Mouse (Mus musculus): Measurements from ENCODE around the gene Xpnpep3.
A peak's percentile ranks its signal among the peaks of the same experiment; 100 is the strongest.

The Xpnpep3 gene

DNA sequence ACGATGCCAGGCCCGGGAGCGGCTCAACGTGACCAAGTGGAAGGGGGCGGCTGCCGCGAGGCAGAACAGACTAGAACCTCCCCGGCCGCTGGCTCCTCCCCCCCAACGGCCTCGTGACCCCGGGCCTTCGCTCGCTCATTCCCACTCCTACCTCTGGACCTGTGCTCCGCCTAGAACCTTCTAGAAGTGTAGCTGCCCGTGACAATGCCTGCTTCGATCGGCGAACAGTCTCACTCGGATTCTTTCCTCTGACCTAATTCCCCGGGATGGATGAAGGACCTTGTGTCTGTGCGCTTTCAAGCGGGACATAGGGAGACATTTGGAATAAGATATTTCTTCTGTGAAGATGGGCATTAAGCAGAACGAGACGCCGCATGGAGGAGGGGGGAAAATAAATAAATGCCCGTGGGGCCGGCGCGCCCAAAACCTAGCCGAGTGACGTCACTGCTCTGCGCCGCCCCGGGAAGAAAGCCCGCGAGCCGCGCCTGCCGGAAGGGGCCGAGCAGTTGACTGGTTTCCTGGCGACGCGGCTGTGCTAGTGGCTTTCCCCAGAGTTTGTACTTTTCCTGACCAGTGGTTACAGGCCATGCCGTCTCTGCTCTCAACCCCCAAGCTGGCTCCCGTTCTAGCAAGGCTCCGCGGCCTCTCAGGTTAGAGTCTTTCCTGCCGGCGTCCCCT is at the start of gene Xpnpep3, which contains the start of gene St13:
Gene Xpnpep3 (plus strand): TSS at position 501 of the 678 bp plus-strand sequence.
Gene St13 (minus strand): TSS at position 440 of the 678 bp plus-strand sequence.
- DNase-seq (ENCODE audit: low spot score), result peak; percentile 97

DNA sequence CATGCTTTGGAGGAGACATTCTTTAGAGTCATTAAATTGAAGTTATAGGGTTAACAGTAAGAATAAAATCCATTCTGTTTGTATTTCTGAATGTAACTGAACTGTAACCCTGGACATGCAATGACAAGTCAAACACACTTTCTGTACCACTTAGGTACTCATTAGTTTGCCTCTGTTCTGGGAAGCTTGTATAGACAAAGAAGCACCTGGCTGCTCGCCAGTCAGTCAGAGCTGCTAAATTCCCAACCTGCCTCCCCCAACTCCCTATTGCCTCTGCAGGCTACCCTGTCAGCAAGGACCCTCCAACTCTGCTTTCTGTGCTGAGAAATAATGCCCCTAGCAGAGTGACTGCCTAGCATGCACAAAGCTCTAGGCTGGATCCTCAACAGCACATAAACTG is 49.5 kb upstream of the Xpnpep3 start:
- DNase-seq (ENCODE audit: low spot score), result no peak

GRCm38 (mm10) chr15:81352638-81353037 is 47.3 kb upstream of the Xpnpep3 start:
- DNase-seq (ENCODE audit: low spot score), result no peak

GRCm38 (mm10) chr15:81355146-81355761 is 44.7 kb upstream of the Xpnpep3 start:
- peak; percentile 32 for DNase-seq (ENCODE audit: low spot score)

DNA sequence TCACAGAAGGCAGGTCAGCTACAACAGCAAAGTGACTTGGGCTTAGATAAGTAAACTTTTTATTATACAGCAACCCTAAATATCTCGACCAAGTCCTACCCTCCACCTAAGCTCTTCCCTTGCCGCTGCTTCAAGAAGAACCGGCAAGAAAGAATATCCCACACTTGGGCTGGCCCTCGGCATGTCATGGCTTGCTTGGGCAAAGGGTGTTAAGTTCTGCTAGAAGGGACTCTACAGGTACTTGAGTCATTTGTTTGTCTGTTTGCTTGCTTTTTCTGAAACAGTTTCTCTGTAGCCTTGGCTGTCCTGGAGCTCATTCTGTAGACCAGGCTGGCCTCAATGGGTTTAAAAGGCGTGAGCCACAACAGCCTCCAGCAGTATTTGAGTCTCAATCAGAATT is 43.0 kb upstream of the Xpnpep3 start:
- no peak for DNase-seq (ENCODE audit: low spot score)

DNA sequence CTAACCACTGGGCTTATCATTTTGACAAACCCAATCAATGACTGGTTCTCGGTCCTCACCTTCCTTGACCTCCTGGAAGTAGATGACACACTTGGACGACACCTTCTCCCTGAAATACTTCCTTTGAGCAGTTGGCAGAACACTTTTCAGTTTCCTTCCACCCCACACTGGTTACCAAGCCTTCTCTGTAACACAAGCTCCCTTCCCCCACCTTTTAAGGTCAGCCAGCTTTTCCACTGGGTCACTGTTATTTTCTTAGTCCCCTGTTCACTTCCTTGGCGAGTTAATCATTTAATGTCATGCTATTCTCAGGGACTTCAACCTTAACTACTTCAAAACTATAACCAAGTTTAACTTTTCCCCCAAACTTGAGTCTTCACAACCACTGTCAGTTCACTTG is 41.0 kb upstream of the Xpnpep3 start:
- DNase-seq (ENCODE audit: low spot score), result no peak

GRCm38 (mm10) chr15:81359421-81359820 is 40.5 kb upstream of the Xpnpep3 start:
- no peak for DNase-seq (ENCODE audit: low spot score)

DNA sequence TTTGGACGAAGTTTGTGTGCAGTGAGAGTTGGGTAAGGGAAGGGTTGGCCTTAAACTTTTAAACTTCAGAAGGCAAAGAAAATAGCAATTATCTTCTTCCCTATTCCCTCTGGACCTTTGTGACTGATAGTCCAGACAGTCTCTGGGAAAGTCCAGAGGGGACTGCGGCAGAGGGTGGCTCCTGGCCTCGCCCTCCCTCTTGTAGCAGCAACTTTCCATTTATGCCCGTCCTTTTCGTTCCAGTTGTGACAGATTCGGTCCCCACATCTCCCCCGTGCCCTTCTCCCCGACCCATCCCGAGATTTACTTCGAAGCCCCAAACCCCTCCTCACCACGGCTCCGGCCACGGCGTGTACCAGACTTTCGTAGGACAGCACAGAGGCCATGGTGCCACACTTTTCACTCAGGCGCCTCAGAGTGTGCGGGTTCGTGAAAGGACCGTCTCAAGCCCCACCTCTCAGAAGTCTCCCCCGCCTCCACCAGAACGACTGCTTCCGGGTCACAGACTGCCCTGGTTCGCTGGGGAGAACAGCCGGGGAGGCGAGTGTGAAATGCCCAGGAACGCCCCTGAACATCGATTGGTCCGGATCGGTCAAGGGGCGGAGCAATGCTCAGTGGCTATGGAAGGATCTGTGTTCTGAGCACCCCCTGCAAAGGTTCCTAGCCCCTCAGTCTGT is 39.5 kb upstream of the Xpnpep3 start, which contains the start of gene Slc25a17:
Gene Slc25a17 (minus strand): TSS at position 468 of the 677 bp plus-strand sequence.
- peak; percentile 98 for DNase-seq (ENCODE audit: low spot score)

- DNase-seq (ENCODE audit: low spot score), result peak; percentile 18
Observed at GRCm38 (mm10) chr15:81361022-81361404, 38.9 kb upstream of the Xpnpep3 start.

DNA sequence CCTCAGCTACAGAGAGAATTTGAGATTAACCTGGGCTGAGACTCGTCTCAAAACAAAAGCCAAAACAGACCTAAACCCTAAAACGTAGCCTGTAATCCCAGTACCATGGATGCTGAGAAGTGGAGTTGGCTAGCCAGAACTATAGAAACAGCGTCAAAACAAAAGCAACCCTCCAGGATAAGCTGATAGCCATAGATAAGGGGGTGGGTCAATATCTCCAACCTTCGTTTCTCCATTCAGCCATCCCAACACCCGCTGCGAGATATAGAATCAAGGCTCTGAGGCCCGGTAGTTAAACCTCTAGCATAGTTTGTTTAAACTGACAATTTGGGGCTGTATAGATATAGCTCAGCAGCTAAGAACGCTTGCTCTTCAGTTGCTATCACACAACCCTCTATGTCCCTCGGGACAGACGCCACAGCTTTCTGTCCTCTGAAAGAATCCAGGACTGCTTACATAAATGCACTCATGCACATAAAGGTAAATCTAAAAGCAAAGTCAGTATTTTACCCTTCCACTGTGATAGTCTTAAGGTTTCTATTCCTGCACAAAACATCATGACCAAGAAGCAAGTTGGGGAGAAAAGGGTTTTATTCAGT is 38.4 kb upstream of the Xpnpep3 start:
- DNase-seq (ENCODE audit: low spot score), result no peak

GRCm38 (mm10) chr15:81362501-81362900 is 37.4 kb upstream of the Xpnpep3 start:
- DNase-seq (ENCODE audit: low spot score), result no peak

DNA sequence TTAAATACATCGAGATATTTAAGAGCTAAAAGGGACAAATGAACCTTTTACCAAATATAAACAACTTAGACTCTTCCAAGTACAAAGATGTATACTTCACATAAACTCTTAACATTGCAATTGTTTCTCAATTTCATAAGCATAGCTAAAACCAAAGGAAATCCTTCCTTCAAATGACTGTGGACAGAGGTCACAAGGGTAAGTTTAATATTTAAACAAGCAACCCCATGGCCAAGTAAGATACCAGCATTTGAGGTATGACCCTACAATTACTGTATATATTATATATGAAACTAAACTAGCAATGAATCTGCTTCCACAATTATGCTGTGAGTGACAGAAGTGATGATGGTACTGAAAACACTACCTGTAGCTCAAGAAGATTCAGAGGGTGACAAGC is 35.7 kb upstream of the Xpnpep3 start:
- no peak for DNase-seq (ENCODE audit: low spot score)

GRCm38 (mm10) chr15:81365246-81365645 is 34.7 kb upstream of the Xpnpep3 start:
- DNase-seq (ENCODE audit: low spot score), result no peak

- no peak for DNase-seq (ENCODE audit: low spot score)
Observed at GRCm38 (mm10) chr15:81366241-81366640, 33.7 kb upstream of the Xpnpep3 start.

- no peak for DNase-seq (ENCODE audit: low spot score)
Observed at GRCm38 (mm10) chr15:81368601-81369000, 31.3 kb upstream of the Xpnpep3 start.

GRCm38 (mm10) chr15:81370356-81370755 is 29.6 kb upstream of the Xpnpep3 start:
- no peak for DNase-seq (ENCODE audit: low spot score)

DNA sequence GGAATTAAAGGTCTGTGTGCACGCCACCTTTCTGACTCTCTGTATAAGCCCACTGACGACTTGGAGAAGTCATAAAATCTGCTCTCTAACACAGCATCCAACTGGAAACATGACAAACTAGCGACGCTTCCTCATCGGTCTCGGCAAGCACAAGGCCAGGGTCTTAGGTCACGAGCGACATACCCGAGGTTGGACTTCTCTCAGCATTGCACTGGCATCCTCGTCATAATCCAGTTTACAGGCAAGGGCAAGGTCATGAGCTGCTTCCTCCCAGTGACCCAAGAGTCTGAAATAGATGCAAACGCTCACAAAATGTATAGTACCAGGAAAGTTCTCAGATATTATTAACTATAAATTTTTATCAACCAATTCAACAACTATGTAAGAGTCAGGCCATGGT is 25.3 kb upstream of the Xpnpep3 start:
- no peak for DNase-seq (ENCODE audit: low spot score)

- no peak for DNase-seq (ENCODE audit: low spot score)
Observed at GRCm38 (mm10) chr15:81378845-81379244, 21.1 kb upstream of the Xpnpep3 start.

DNA sequence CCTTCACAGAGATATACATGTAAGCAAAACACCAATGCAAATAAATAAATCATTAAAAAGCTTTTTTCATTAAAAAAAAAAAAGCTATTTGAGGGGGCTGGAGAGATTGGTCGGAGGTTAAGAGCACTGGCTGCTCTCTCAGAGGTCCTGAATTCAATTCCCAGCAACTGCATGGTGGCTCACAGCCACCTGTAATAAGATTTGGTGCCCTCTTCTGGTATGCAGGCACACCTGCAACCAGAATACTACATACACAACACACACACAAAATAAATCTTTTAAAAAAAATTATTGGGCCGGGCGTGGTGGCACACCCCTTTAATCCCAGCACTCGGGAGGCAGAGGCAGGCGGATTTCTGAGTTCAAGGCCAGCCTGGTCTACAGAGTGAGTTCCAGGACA is 13.6 kb upstream of the Xpnpep3 start:
- no peak for DNase-seq (ENCODE audit: low spot score)

GRCm38 (mm10) chr15:81392997-81393396 is 6.9 kb upstream of the Xpnpep3 start:
- DNase-seq (ENCODE audit: low spot score), result peak; percentile 28

DNA sequence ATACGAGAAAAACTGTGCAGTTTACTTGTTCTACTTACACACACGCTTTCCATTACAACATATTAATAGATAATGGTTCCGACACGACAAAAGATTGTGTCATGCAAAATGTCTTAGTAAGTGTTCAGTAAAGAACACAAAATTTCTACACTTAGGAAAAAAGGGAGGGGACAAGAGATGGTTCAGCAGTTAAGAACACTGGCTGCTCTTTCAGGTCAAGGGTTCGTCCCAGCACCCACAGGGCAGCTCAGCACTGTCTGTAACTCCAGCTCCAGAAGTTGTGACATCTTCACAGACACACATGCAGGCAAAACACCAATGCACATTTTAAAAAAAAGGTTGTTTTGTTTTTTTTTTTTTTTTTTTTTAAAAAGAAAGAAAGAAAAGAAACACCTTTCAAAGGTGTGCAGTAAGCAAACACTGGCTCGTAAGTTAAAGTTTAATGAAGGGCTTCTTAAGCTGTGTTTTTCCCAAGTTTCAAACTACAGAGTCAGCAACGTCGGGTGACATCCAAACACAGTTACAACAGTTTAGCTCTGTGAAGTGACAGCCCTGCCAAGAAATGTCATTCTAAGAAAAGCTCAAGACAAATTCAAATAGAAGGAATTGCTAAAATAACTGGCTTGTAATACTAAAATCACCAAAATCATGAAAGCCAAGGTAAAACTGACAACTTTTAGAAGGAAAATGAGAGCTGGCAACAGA is 5.6 kb upstream of the Xpnpep3 start:
- DNase-seq (ENCODE audit: low spot score), result no peak

GRCm38 (mm10) chr15:81398189-81398588 is 1.7 kb upstream of the Xpnpep3 start:
- no peak for DNase-seq (ENCODE audit: low spot score)

Measured in lung, postnatal 25 days (tissue).